In the genomic region with DNA sequence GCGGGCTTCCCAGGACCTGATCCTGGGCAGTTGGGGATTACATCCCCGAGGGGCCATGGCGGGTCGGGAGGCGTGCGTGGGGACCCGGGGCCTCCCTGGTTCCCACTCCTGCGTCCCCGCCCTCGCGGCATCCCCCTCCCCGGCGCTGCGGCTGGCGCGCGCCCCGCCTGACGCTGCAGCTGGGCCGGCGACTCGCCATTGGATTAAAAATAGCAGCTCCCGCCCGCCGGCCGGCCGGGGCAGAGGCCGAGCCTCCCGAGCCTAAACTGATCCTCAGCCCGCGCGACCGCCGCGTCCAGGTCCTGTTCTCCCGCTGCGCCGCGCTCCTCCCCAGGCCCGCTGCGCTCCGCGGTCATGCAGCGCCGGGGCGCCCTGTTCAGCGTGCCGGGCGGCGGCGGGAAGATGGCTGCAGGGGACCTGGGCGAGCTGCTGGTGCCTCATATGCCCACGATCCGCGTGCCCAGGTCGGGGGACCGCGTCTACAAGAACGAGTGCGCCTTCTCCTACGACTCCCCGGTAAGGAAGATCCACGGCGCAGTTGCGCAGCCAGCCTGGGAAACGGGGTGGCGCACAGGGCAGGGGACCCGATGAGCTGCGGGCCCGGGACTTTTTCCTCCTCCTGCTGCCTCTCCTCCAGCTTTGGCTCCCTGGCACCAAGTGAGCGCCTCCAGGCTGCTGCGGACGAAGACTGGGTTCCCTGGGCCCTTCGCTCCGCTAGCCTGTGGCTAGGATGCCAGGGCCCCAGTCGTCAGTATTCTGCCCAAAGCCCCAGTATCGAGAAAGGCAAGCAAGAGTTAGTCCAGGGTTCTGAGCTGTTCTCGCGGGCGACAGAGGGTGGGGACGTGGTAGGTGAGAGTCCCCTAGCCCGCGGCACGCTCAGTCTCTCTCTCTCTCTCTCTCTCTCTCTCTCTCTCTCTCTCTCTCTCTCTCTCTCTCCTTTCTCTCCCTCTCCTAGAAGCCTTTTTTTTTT, we compare ENCODE assay signal across 8 mouse cellular contexts. TPM values are rescaled to one million over a fixed set of nuclear protein-coding genes. Genes with fewer than 3 reads are reported as not detected.
DNase-seq lines count a peak whose midpoint lies in the region; ATAC-seq and TF ChIP-seq lines count a peak whose summit lies in the region.

A gene (plus strand): TSS at position 190 of the 970 bp plus-strand sequence.

- H3K36me3 ChIP-seq in hindbrain, embryonic 15.5 days: no peaks in the 10 kb centered on the region

- no peaks in the 10 kb centered on the region for H3K27me3 ChIP-seq in hindbrain, embryonic 15.5 days

- peak within 1 kb of the TSS; percentile 94 for H3K27ac ChIP-seq in hindbrain, embryonic 15.5 days (replicated peaks)
- H3K27ac ChIP-seq in left cerebral cortex, adult 2 months: peak within 1 kb of the TSS; percentile 97

- H3K4me1 ChIP-seq in hindbrain, embryonic 15.5 days (replicated peaks): peaks cover 16% of the 10 kb centered on the region

- peak within 1 kb of the TSS; percentile 89 for H3K9ac ChIP-seq in hindbrain, embryonic 15.5 days

- WGBS in hindbrain, embryonic 15.5 days: under 1% methylated on average over 81 of the region's 84 CpGs

- DNase-seq in ZHBTc4 (ENCODE audit: low read depth, low spot score): peak; percentile 90
- peak; percentile 71 to 73 for DNase-seq in cerebellum, postnatal 36 days
- DNase-seq in gastrocnemius, adult 18-20 months (ENCODE audit: low spot score): peak; percentile 80
- DNase-seq in left cerebral cortex, adult 2 months (ENCODE audit: extremely low spot score in 1 of 2, low spot score in 2 of 2): peak; percentile 69 to 72
- DNase-seq in lung, postnatal 36 days: peak; percentile 72
- peak; percentile 66 for DNase-seq in right cerebral cortex, postnatal 14 days

- TF ChIP-seq CTCF in left cerebral cortex, adult 2 months (IDR thresholded peaks at IDR 0.05): peak; percentile 32

- H3K9me3 ChIP-seq in hindbrain, embryonic 15.5 days: no peaks in the 10 kb centered on the region

- H3K4me2 ChIP-seq in hindbrain, embryonic 15.5 days: peak within 1 kb of the TSS; percentile 73

- ATAC-seq in hindbrain, embryonic 15.5 days (ENCODE audit: low FRiP score, low read depth): peak; percentile 87
- no peak for ATAC-seq in monocyte, adult 5-6 weeks (replicated peaks; ENCODE audit: insufficient number of reproducible peaks, low FRiP score, low TSS enrichment, poor library complexity, severe bottlenecking)

- intact Hi-C loops in left cerebral cortex, adult 2 months (cut with DNase I): loop anchor here (2.0 kb wide), 1 partner anchor 81 kb away; a partner anchor contains a TSS

- peak within 1 kb of the TSS; percentile 92 for H3K4me3 ChIP-seq in hindbrain, embryonic 15.5 days
- H3K4me3 ChIP-seq in left cerebral cortex, adult 2 months: peak within 1 kb of the TSS; percentile 77

RNA-seq across cellular contexts. Expression of the gene that starts here (rescaled TPM):
- 100 to 1,000 TPM; 191 to 208 TPM for total RNA-seq in gastrocnemius, adult 18-20 months (2021)
- 15.1 and 17.4 TPM in 2 replicates for polyA plus RNA-seq in hindbrain, embryonic 15.5 days (2015; fragmentation: Nextera tagmentation; extraction: Ambion mirVana)
- total RNA-seq in left cerebral cortex, adult 2 months (2021): 10 to 100 TPM; 28.3 to 30.7 TPM
- total RNA-seq in monocyte, adult 5-6 weeks (2017): 0.21 TPM in 1 of 3 replicates, not detected in the others

Comparison
In these comparisons a context has a peak if more than half of its experiments do, and no peak if none do; other contexts are left out.
1. RNA of the gene that starts here (total RNA-seq): 191 to 208 TPM in gastrocnemius, adult 18-20 months and 28.3 to 30.7 TPM in left cerebral cortex, adult 2 months; 0.21 TPM in monocyte, adult 5-6 weeks; every median in the first group is over 10 times any median in the second.
2. RNA of the gene that starts here (total RNA-seq): 191 to 208 TPM in gastrocnemius, adult 18-20 months; 28.3 to 30.7 TPM in left cerebral cortex, adult 2 months; every median in the first group is over 4 times any median in the second.
3. Peak in every context shown above with its lines, with median percentiles within 50 percentile points of each other: DNase-seq.